Mouse (Mus musculus): ENCODE measurements around the gene Ubr4. TPM values are rescaled to one million over a fixed set of nuclear protein-coding genes. Genes with fewer than 3 reads are reported as not detected.

The Ubr4 gene
- polyA plus RNA-seq, 1 experiment: 130 TPM

DNA sequence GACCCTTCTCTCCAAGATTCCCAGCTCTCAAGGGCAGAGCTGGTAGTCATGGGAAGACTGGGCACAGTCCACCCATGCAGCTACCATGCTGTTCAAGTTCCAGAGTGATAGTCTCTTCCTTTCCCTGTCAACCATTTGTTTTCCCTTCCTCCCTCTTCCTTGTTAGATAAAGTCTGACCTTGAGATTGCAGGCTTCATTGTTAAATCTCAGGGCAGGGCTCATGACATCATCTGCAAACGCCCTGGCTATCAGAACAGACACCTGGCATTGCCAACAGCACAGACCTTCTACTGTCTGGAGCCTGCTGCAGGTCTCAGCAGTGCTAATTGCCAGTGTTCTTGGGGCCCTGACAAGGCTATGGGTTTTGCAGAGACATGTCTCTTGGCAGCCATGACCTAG, 129.0 kb downstream of the Ubr4 start:
- H3K79me2 ChIP-seq (ENCODE audit: control insufficient read depth, insufficient read depth): no peaks in the 10 kb centered on the region
- H3ac ChIP-seq (ENCODE audit: control insufficient read depth, insufficient read length): no peak overlapping the region
- TF ChIP-seq POLR2A (IDR thresholded peaks at IDR 0.05; ENCODE audit: insufficient read length, low read depth): no peak
- TF ChIP-seq MAX (IDR thresholded peaks at IDR 0.05; ENCODE audit: low read depth): no peak
- TF ChIP-seq USF1 (IDR thresholded peaks at IDR 0.05; ENCODE audit: low read depth): no peak
- no peak for TF ChIP-seq POLR2AphosphoS2 (IDR thresholded peaks at IDR 0.05; ENCODE audit: insufficient read length, low read depth)
- TF ChIP-seq CEBPB (IDR thresholded peaks at IDR 0.05; ENCODE audit: insufficient read depth, poor library complexity, severe bottlenecking): no peak
- TF ChIP-seq REST (IDR thresholded peaks at IDR 0.05; ENCODE audit: insufficient read depth, insufficient read length): no peak
- TF ChIP-seq SRF (IDR thresholded peaks at IDR 0.05; ENCODE audit: control insufficient read depth, insufficient read length, low read depth): no peak
- no peak for TF ChIP-seq TCF12 (IDR thresholded peaks at IDR 0.05; ENCODE audit: insufficient read depth, poor library complexity, severe bottlenecking)
- TF ChIP-seq TCF3 (IDR thresholded peaks at IDR 0.05; ENCODE audit: insufficient read length, low read depth): no peak
- TF ChIP-seq E2F4 (IDR thresholded peaks at IDR 0.05; ENCODE audit: insufficient read depth): no peak
- TF ChIP-seq MYOG (IDR thresholded peaks at IDR 0.05; ENCODE audit: control insufficient read depth in 1 of 3, insufficient read depth in 1 of 3, insufficient read length in 2 of 3, low read depth in 2 of 3): no peak
- TF ChIP-seq MYOD1 (IDR thresholded peaks at IDR 0.05; ENCODE audit: control insufficient read depth in 1 of 3, insufficient read length in 2 of 3, low read depth in 2 of 3): no peak
- H3K36me3 ChIP-seq (ENCODE audit: control insufficient read depth, insufficient read depth): peaks cover 36% of the 10 kb centered on the region
- H3K4me2 ChIP-seq (ENCODE audit: low read depth): no peak overlapping the region
- H3K27me3 ChIP-seq (ENCODE audit: control insufficient read depth, insufficient read depth, insufficient read length): no peaks in the 10 kb centered on the region
- no peak overlapping the region for H3K4me3 ChIP-seq

DNA sequence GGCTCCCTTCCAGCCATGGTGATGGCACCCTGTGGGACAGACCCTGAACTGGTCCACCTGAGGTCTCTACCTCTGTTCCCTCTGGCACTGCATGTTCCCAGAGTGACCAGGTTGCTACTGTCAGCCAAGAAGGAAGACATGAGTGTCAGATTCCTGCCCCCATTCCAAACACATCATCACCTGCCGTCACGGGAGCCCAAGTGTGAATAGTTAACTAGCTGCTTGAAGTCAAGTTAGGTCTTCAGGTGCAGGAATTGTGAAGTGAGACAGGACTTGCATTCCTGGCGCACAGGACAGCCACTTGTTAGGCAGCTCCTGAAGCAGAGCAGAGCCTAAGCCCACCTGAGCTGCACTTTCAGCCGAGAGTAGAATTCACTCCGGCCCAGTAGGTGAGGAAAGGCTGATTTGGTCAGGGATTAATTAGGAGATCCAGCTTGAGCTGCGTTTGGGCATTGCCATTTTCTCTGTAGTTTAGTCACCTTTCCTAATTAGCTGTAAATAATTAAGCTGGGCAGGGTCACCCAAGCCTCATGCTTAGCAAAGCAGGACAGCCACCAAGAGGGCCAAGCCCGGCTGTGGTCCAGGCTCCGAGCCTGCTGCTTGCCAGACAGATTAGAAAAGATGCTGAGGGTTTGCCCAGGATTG, 131.2 kb downstream of the Ubr4 start:
- no peak overlapping the region for H3K4me3 ChIP-seq
- no peak for TF ChIP-seq CEBPB (IDR thresholded peaks at IDR 0.05; ENCODE audit: insufficient read depth, poor library complexity, severe bottlenecking)
- no peak for TF ChIP-seq E2F4 (IDR thresholded peaks at IDR 0.05; ENCODE audit: insufficient read depth)
- TF ChIP-seq MYOD1 (IDR thresholded peaks at IDR 0.05; ENCODE audit: control insufficient read depth in 1 of 3, insufficient read length in 2 of 3, low read depth in 2 of 3): no peak
- TF ChIP-seq SRF (IDR thresholded peaks at IDR 0.05; ENCODE audit: control insufficient read depth, insufficient read length, low read depth): no peak
- TF ChIP-seq MYOG (IDR thresholded peaks at IDR 0.05; ENCODE audit: control insufficient read depth in 1 of 3, insufficient read depth in 1 of 3, insufficient read length in 2 of 3, low read depth in 2 of 3): no peak
- no peak for TF ChIP-seq TCF3 (IDR thresholded peaks at IDR 0.05; ENCODE audit: insufficient read length, low read depth)
- no peak for TF ChIP-seq USF1 (IDR thresholded peaks at IDR 0.05; ENCODE audit: low read depth)
- TF ChIP-seq POLR2AphosphoS2 (IDR thresholded peaks at IDR 0.05; ENCODE audit: insufficient read length, low read depth): no peak
- no peak for TF ChIP-seq REST (IDR thresholded peaks at IDR 0.05; ENCODE audit: insufficient read depth, insufficient read length)
- no peak for TF ChIP-seq POLR2A (IDR thresholded peaks at IDR 0.05; ENCODE audit: insufficient read length, low read depth)
- no peak for TF ChIP-seq TCF12 (IDR thresholded peaks at IDR 0.05; ENCODE audit: insufficient read depth, poor library complexity, severe bottlenecking)
- no peak for TF ChIP-seq MAX (IDR thresholded peaks at IDR 0.05; ENCODE audit: low read depth)

GRCm38 (mm10) chr4:139484496-139484895, 132.1 kb downstream of the Ubr4 start:
- Histone ChIP-seq H3K4me3 (no peak overlapping the region), H3K4me2 (ENCODE audit: low read depth) (no peak overlapping the region), H3K79me2 (ENCODE audit: control insufficient read depth, insufficient read depth) (no peaks in the 10 kb centered on the region), H3K36me3 (ENCODE audit: control insufficient read depth, insufficient read depth) (peaks cover 35% of the 10 kb centered on the region), H3ac (ENCODE audit: control insufficient read depth, insufficient read length) (no peak overlapping the region), H3K27me3 (ENCODE audit: control insufficient read depth, insufficient read depth, insufficient read length) (no peaks in the 10 kb centered on the region)
- TF ChIP-seq REST (IDR thresholded peaks at IDR 0.05; ENCODE audit: insufficient read depth, insufficient read length) (no peak), POLR2AphosphoS2 (IDR thresholded peaks at IDR 0.05; ENCODE audit: insufficient read length, low read depth) (no peak), POLR2A (IDR thresholded peaks at IDR 0.05; ENCODE audit: insufficient read length, low read depth) (no peak), MYOD1 (IDR thresholded peaks at IDR 0.05; ENCODE audit: control insufficient read depth in 1 of 3, insufficient read length in 2 of 3, low read depth in 2 of 3) (no peak), TCF3 (IDR thresholded peaks at IDR 0.05; ENCODE audit: insufficient read length, low read depth) (no peak), E2F4 (IDR thresholded peaks at IDR 0.05; ENCODE audit: insufficient read depth) (no peak), CEBPB (IDR thresholded peaks at IDR 0.05; ENCODE audit: insufficient read depth, poor library complexity, severe bottlenecking) (no peak), MYOG (IDR thresholded peaks at IDR 0.05; ENCODE audit: control insufficient read depth in 1 of 3, insufficient read depth in 1 of 3, insufficient read length in 2 of 3, low read depth in 2 of 3) (no peak), SRF (IDR thresholded peaks at IDR 0.05; ENCODE audit: control insufficient read depth, insufficient read length, low read depth) (no peak), USF1 (IDR thresholded peaks at IDR 0.05; ENCODE audit: low read depth) (no peak), TCF12 (IDR thresholded peaks at IDR 0.05; ENCODE audit: insufficient read depth, poor library complexity, severe bottlenecking) (no peak), MAX (IDR thresholded peaks at IDR 0.05; ENCODE audit: low read depth) (no peak)

More for the DNA sequence above, 131.2 kb downstream of the Ubr4 start:
- H3K4me2 ChIP-seq (ENCODE audit: low read depth): no peak overlapping the region
- H3K36me3 ChIP-seq (ENCODE audit: control insufficient read depth, insufficient read depth): peaks cover 34% of the 10 kb centered on the region
- no peaks in the 10 kb centered on the region for H3K79me2 ChIP-seq (ENCODE audit: control insufficient read depth, insufficient read depth)
- no peaks in the 10 kb centered on the region for H3K27me3 ChIP-seq (ENCODE audit: control insufficient read depth, insufficient read depth, insufficient read length)
- no peak overlapping the region for H3ac ChIP-seq (ENCODE audit: control insufficient read depth, insufficient read length)

GRCm38 (mm10) chr4:139487085-139487484, 134.7 kb downstream of the Ubr4 start:
- peaks cover 19% of the 10 kb centered on the region for H3K36me3 ChIP-seq (ENCODE audit: control insufficient read depth, insufficient read depth)
- H3K27me3 ChIP-seq (ENCODE audit: control insufficient read depth, insufficient read depth, insufficient read length): no peaks in the 10 kb centered on the region
- TF ChIP-seq SRF (IDR thresholded peaks at IDR 0.05; ENCODE audit: control insufficient read depth, insufficient read length, low read depth) (no peak), USF1 (IDR thresholded peaks at IDR 0.05; ENCODE audit: low read depth) (no peak), E2F4 (IDR thresholded peaks at IDR 0.05; ENCODE audit: insufficient read depth) (no peak), REST (IDR thresholded peaks at IDR 0.05; ENCODE audit: insufficient read depth, insufficient read length) (no peak), CEBPB (IDR thresholded peaks at IDR 0.05; ENCODE audit: insufficient read depth, poor library complexity, severe bottlenecking) (no peak), TCF12 (IDR thresholded peaks at IDR 0.05; ENCODE audit: insufficient read depth, poor library complexity, severe bottlenecking) (no peak), MYOG (IDR thresholded peaks at IDR 0.05; ENCODE audit: control insufficient read depth in 1 of 3, insufficient read depth in 1 of 3, insufficient read length in 2 of 3, low read depth in 2 of 3) (no peak)
- no peaks in the 10 kb centered on the region for H3K79me2 ChIP-seq (ENCODE audit: control insufficient read depth, insufficient read depth)
- no peak overlapping the region for H3K4me3 ChIP-seq
- H3ac ChIP-seq (ENCODE audit: control insufficient read depth, insufficient read length): no peak overlapping the region
- H3K4me2 ChIP-seq (ENCODE audit: low read depth): no peak overlapping the region
